Mouse (Mus musculus): ENCODE data around the gene Zfp663. TPM values are rescaled to one million over a fixed set of nuclear protein-coding genes. Genes with fewer than 3 reads are reported as not detected.

Zfp663 gene
- polyA plus RNA-seq, 1 experiment from 2014 or later = 6.2 TPM

DNA sequence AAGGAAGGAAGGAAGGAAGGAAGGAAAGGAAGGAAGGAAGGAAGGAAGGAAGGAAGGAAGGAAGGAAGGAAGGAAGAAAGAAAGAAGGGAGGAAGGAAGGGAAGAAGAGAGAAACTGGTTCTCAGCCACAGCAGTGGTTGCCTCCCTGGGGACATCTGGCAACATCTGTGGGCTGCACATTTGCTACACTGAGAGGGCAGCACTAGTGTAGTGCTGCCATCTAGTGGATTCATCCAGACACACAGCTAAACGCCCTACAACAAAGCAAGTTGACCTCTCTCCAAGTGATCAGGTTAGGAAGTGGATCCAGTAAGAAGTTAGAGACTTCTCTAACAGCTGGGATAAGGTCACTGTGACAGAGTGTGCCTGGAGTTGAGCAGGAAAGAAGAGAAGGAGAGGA is 7.7 kb downstream of the Zfp663 start:
- Histone ChIP-seq H3K27me3 (ENCODE audit: control insufficient read depth, insufficient read depth, low read length) (no peaks in the 10 kb centered on the region), H3K27ac (no peak overlapping the region), H3K9me3 (ENCODE audit: control insufficient read depth, low read length) (no peaks in the 10 kb centered on the region), H3K9ac (no peak overlapping the region), H3K4me3 (replicated peaks; ENCODE audit: low read length) (no peak overlapping the region), H3K36me3 (replicated peaks; ENCODE audit: control insufficient read depth, insufficient read depth) (peaks cover 6% of the 10 kb centered on the region; the same call in 1 of the 2 replicates), H3K4me1 (replicated peaks; ENCODE audit: control insufficient read depth, insufficient read depth, low read length) (0 out of 2 replicates have a peak, but pooled peaks cover 3% of the 10 kb centered on the region), H3K4me2 (replicated peaks) (no peak overlapping the region)
- DNase-seq (ENCODE audit: low spot score) (peak; percentile 88), ATAC-seq (ENCODE audit: low FRiP score) (peak; percentile 78; the same call in 1 of the 2 replicates)
- WGBS = 0% methylated on average over 1 of the region's 1 CpGs

DNA sequence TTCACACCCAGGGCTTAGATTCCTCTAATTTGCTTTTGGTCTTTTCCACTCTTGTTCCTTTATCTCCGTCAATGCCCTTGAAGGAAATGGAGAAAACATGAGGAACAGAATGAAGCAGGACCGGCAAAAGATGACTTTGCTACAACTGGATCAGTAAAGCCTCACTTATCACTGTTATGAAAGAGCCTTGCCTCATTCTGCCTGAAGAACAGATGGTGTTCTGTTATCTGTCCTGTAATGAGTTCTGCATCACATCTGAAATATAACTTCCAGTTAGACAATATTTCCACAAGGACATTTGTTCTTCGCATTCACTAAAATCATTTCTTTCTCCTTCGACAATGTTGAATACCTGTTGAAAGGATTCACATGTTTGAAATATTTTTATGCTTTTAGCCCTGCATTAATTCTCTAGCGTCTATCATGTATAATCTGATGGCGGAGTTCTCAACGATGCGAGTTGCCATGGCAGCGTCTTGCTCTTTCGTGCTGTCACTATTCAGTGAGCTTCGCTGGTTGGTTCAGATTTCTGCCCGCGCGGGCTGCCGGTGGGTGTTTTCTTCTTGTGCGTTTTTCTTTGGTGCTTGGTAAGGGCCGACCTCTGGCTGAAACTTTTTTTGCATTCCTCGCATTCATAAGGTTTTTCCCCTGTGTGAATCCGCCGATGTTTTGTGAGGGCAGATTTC is 16.6 kb downstream of the Zfp663 start:
- WGBS = 91% methylated on average over 20 of the region's 20 CpGs
- no peak overlapping the region for H3K9ac ChIP-seq
- ATAC-seq (ENCODE audit: low FRiP score) = no peak

GRCm38 (mm10) chr2:165349466-165349865 is 19.1 kb downstream of the Zfp663 start:
- Histone ChIP-seq H3K4me3 (replicated peaks; ENCODE audit: low read length) (no peak overlapping the region), H3K36me3 (replicated peaks; ENCODE audit: control insufficient read depth, insufficient read depth) (peaks cover 18% of the 10 kb centered on the region), H3K4me2 (replicated peaks) (no peak overlapping the region), H3K9ac (no peak overlapping the region), H3K27me3 (ENCODE audit: control insufficient read depth, insufficient read depth, low read length) (no peaks in the 10 kb centered on the region), H3K27ac (no peak overlapping the region), H3K9me3 (ENCODE audit: control insufficient read depth, low read length) (peaks cover 23% of the 10 kb centered on the region), H3K4me1 (replicated peaks; ENCODE audit: control insufficient read depth, insufficient read depth, low read length) (0 out of 2 replicates have a peak, but pooled peaks cover 3% of the 10 kb centered on the region)
- ATAC-seq (ENCODE audit: low FRiP score) (peak; percentile 73), DNase-seq (ENCODE audit: low spot score) (peak; percentile 82)
- 17% methylated on average over 8 of the region's 8 CpGs for WGBS

More for the DNA sequence above, 16.6 kb downstream of the Zfp663 start:
- H3K27me3 ChIP-seq (ENCODE audit: control insufficient read depth, insufficient read depth, low read length) = no peaks in the 10 kb centered on the region
- H3K9me3 ChIP-seq (ENCODE audit: control insufficient read depth, low read length) = peaks cover 23% of the 10 kb centered on the region
- H3K36me3 ChIP-seq (replicated peaks; ENCODE audit: control insufficient read depth, insufficient read depth) = peaks cover 18% of the 10 kb centered on the region
- H3K4me2 ChIP-seq (replicated peaks) = no peak overlapping the region
- H3K4me1 ChIP-seq (replicated peaks; ENCODE audit: control insufficient read depth, insufficient read depth, low read length) = 0 out of 2 replicates have a peak, but pooled peaks cover 3% of the 10 kb centered on the region
- no peak overlapping the region for H3K4me3 ChIP-seq (replicated peaks; ENCODE audit: low read length)
- DNase-seq (ENCODE audit: low spot score) = no peak
- no peak overlapping the region for H3K27ac ChIP-seq

DNA sequence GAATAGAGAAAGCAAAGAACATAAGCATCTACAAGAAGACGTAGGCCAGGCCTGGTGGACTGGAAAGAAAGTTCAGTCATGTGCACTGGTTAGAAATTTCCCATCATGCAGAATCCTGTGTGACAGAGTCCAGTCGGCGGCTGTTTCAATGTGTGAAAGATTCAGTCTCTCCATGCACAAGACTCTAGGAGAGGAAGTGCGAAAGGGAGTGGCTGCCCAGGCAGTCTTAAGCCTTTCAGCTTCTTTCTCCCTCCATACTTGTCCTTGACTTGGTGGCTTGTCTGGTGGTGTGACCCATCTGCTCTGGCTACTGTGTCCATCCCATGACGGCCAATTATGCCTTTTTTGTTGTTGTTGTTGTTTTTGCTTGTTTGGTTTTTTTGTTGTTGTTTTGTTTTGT is 22.3 kb downstream of the Zfp663 start:
- 96% methylated on average over 5 of the region's 5 CpGs for WGBS

GRCm38 (mm10) chr2:165337191-165337590 is 31.3 kb downstream of the Zfp663 start:
- DNase-seq (ENCODE audit: low spot score) (no peak), ATAC-seq (ENCODE audit: low FRiP score) (no peak)
- 18% methylated on average over 3 of the region's 3 CpGs for WGBS

More for the DNA sequence above, 22.3 kb downstream of the Zfp663 start:
- ATAC-seq (ENCODE audit: low FRiP score) (no peak), DNase-seq (ENCODE audit: low spot score) (no peak)
- H3K9ac ChIP-seq = no peak overlapping the region
- no peaks in the 10 kb centered on the region for H3K36me3 ChIP-seq (replicated peaks; ENCODE audit: control insufficient read depth, insufficient read depth)
- no peak overlapping the region for H3K4me2 ChIP-seq (replicated peaks)
- no peaks in the 10 kb centered on the region for H3K27me3 ChIP-seq (ENCODE audit: control insufficient read depth, insufficient read depth, low read length)
- H3K9me3 ChIP-seq (ENCODE audit: control insufficient read depth, low read length) = no peaks in the 10 kb centered on the region
- no peak overlapping the region for H3K27ac ChIP-seq
- H3K4me1 ChIP-seq (replicated peaks; ENCODE audit: control insufficient read depth, insufficient read depth, low read length) = 0 out of 2 replicates have a peak, but pooled peaks cover 3% of the 10 kb centered on the region
- no peak overlapping the region for H3K4me3 ChIP-seq (replicated peaks; ENCODE audit: low read length)

DNA sequence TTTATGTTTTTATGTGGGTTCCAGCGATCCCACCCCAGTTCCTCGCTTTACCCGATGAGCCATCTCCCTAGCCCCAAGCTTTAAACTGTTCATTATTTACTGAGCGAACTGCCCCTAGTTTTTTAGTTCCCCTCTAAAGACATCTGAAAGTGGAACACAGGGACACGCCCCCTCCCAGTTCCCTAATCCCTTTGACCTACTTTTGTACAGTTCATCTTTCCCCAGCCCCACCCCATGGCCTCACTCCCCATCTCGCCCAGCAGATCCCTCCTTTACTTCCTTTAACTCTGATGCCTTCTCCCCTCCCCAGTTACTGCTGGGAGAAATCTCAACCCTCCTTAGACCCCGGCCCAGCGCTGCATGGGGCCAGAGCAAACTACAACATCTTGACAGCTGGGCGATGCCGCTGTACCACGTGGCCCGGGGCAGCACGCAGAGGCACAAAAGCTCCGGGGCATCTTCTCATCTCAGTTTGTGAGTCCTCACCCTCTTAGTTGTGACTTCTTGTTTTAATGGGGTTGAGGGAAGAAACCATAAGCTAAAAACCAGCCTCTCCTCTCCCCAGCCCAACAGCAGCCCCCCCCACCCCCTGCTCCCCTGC is 35.8 kb downstream of the Zfp663 start:
- DNase-seq (ENCODE audit: low spot score) (no peak), ATAC-seq (ENCODE audit: low FRiP score) (no peak)
- Histone ChIP-seq H3K9me3 (ENCODE audit: control insufficient read depth, low read length) (0 out of 2 replicates have a peak, but pooled peaks cover 4% of the 10 kb centered on the region), H3K27me3 (ENCODE audit: control insufficient read depth, insufficient read depth, low read length) (no peaks in the 10 kb centered on the region), H3K9ac (no peak overlapping the region), H3K4me1 (replicated peaks; ENCODE audit: control insufficient read depth, insufficient read depth, low read length) (peaks cover 5% of the 10 kb centered on the region; the same call in 1 of the 2 replicates), H3K27ac (no peak overlapping the region), H3K4me2 (replicated peaks) (no peak overlapping the region), H3K36me3 (replicated peaks; ENCODE audit: control insufficient read depth, insufficient read depth) (no peaks in the 10 kb centered on the region), H3K4me3 (replicated peaks; ENCODE audit: low read length) (no peak overlapping the region)
- WGBS = 54% methylated on average over 14 of the region's 14 CpGs

More at GRCm38 (mm10) chr2:165337191-165337590, 31.3 kb downstream of the Zfp663 start:
- no peaks in the 10 kb centered on the region for H3K4me1 ChIP-seq (replicated peaks; ENCODE audit: control insufficient read depth, insufficient read depth, low read length)
- H3K36me3 ChIP-seq (replicated peaks; ENCODE audit: control insufficient read depth, insufficient read depth) = no peaks in the 10 kb centered on the region
- H3K27ac ChIP-seq = no peak overlapping the region
- H3K4me2 ChIP-seq (replicated peaks) = no peak overlapping the region
- H3K27me3 ChIP-seq (ENCODE audit: control insufficient read depth, insufficient read depth, low read length) = no peaks in the 10 kb centered on the region
- H3K9me3 ChIP-seq (ENCODE audit: control insufficient read depth, low read length) = no peaks in the 10 kb centered on the region
- H3K4me3 ChIP-seq (replicated peaks; ENCODE audit: low read length) = no peak overlapping the region
- H3K9ac ChIP-seq = no peak overlapping the region

GRCm38 (mm10) chr2:165329703-165330102 is 38.8 kb downstream of the Zfp663 start:
- DNase-seq (ENCODE audit: low spot score) (no peak), ATAC-seq (ENCODE audit: low FRiP score) (no peak)
- H3K4me2 ChIP-seq (replicated peaks) = no peak overlapping the region
- H3K9me3 ChIP-seq (ENCODE audit: control insufficient read depth, low read length) = 0 out of 2 replicates have a peak, but pooled peaks cover 4% of the 10 kb centered on the region
- H3K4me1 ChIP-seq (replicated peaks; ENCODE audit: control insufficient read depth, insufficient read depth, low read length) = peaks cover 22% of the 10 kb centered on the region
- H3K4me3 ChIP-seq (replicated peaks; ENCODE audit: low read length) = no peak overlapping the region
- WGBS = 51% methylated on average over 3 of the region's 3 CpGs
- no peak overlapping the region for H3K27ac ChIP-seq
- no peaks in the 10 kb centered on the region for H3K27me3 ChIP-seq (ENCODE audit: control insufficient read depth, insufficient read depth, low read length)
- no peaks in the 10 kb centered on the region for H3K36me3 ChIP-seq (replicated peaks; ENCODE audit: control insufficient read depth, insufficient read depth)
- H3K9ac ChIP-seq = no peak overlapping the region

- H3K9me3 ChIP-seq (ENCODE audit: control insufficient read depth, low read length) = 0 out of 2 replicates have a peak, but pooled peaks cover 4% of the 10 kb centered on the region
- H3K27ac ChIP-seq = no peak overlapping the region
- H3K4me2 ChIP-seq (replicated peaks) = no peak overlapping the region
- H3K36me3 ChIP-seq (replicated peaks; ENCODE audit: control insufficient read depth, insufficient read depth) = no peaks in the 10 kb centered on the region
- DNase-seq (ENCODE audit: low spot score) (no peak), ATAC-seq (ENCODE audit: low FRiP score) (no peak)
- no peak overlapping the region for H3K9ac ChIP-seq
- peaks cover 32% of the 10 kb centered on the region for H3K4me1 ChIP-seq (replicated peaks; ENCODE audit: control insufficient read depth, insufficient read depth, low read length)
- no peaks in the 10 kb centered on the region for H3K27me3 ChIP-seq (ENCODE audit: control insufficient read depth, insufficient read depth, low read length)
- no peak overlapping the region for H3K4me3 ChIP-seq (replicated peaks; ENCODE audit: low read length)
- WGBS = 83% methylated on average over 5 of the region's 5 CpGs
Measured at GRCm38 (mm10) chr2:165328746-165329145, 39.8 kb downstream of the Zfp663 start.

- Histone ChIP-seq H3K4me2 (replicated peaks) (peak overlapping the region; percentile 87), H3K4me1 (replicated peaks; ENCODE audit: control insufficient read depth, insufficient read depth, low read length) (peaks cover 33% of the 10 kb centered on the region), H3K27me3 (ENCODE audit: control insufficient read depth, insufficient read depth, low read length) (no peaks in the 10 kb centered on the region), H3K9ac (peak overlapping the region; percentile 66), H3K36me3 (replicated peaks; ENCODE audit: control insufficient read depth, insufficient read depth) (no peaks in the 10 kb centered on the region), H3K9me3 (ENCODE audit: control insufficient read depth, low read length) (0 out of 2 replicates have a peak, but pooled peaks cover 4% of the 10 kb centered on the region), H3K4me3 (replicated peaks; ENCODE audit: low read length) (peak overlapping the region; percentile 78), H3K27ac (peak overlapping the region; percentile 94)
- ATAC-seq (ENCODE audit: low FRiP score) (no peak), DNase-seq (ENCODE audit: low spot score) (no peak)
- WGBS = 33% methylated on average over 7 of the region's 7 CpGs
Measured at GRCm38 (mm10) chr2:165327386-165327785, 41.1 kb downstream of the Zfp663 start.
